ENCODE assay signal across 8 mouse cellular contexts in the genomic region with DNA sequence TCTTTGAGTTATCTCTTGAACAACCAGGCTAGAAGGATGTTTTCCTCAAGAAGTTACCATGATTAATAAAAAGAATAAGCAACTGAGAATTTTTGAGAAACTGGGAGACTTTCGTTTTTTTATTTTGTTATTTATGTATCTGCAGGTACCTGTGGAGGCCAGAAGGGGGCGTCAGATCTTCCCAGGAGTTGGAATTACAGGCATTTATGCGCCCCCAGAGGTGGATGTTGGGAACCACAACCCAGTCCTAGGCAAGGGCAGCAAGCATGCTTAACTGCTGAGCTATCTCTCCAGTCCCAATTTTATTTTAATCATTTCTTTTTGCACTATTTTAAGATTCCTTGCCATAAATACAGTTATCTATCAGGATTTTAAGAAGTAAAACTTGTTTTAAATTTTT.
DNase-seq lines count a peak whose midpoint lies in the region; ATAC-seq lines count a peak whose summit lies in the region.

No protein-coding gene starts in this region.

- no peak overlapping the region for H3K4me2 ChIP-seq in intestine, embryonic 15.5 days (replicated peaks)

- no peaks in the 10 kb centered on the region for H3K36me3 ChIP-seq in intestine, embryonic 15.5 days

- peak; percentile 10 to 45 for DNase-seq in heart, postnatal 10 days
- DNase-seq in heart, adult 8-10 months (ENCODE audit: low spot score), result no peak
- peak; percentile 23 for DNase-seq in right cerebral cortex, postnatal 14 days
- no peak for DNase-seq in right cerebral cortex, postnatal 25 days
- peak; percentile 57 for DNase-seq in embryo, embryonic 11 days
- DNase-seq in lung, postnatal 10 days, result peak; percentile 65
- DNase-seq in layer of hippocampus, postnatal 36 days, result no peak

- H3K4me1 ChIP-seq in intestine, embryonic 15.5 days (replicated peaks), result no peaks in the 10 kb centered on the region

- no peak overlapping the region for H3K4me3 ChIP-seq in intestine, embryonic 15.5 days (replicated peaks)

- intact Hi-C loops in heart, postnatal 10 days (cut with DNase I), result loop anchor here (1.0 kb wide), 1 partner anchor 58 kb away; no protein-coding TSS in a partner anchor

- no peak overlapping the region for H3K27ac ChIP-seq in intestine, embryonic 15.5 days

- H3K27me3 ChIP-seq in intestine, embryonic 15.5 days (replicated peaks), result no peaks in the 10 kb centered on the region

- H3K9ac ChIP-seq in intestine, embryonic 15.5 days, result no peak overlapping the region

- no peak for ATAC-seq in intestine, embryonic 15.5 days

- no peaks in the 10 kb centered on the region for H3K9me3 ChIP-seq in intestine, embryonic 15.5 days

- 24% methylated on average over 3 of the region's 3 CpGs for WGBS in intestine, embryonic 15.5 days

Comparison
In these comparisons a context has a peak if more than half of its experiments do, and no peak if none do; other contexts are left out.
1. DNase-seq: peak in heart, postnatal 10 days (2 of 2), right cerebral cortex, postnatal 14 days (single experiment), embryo, embryonic 11 days (single experiment) and lung, postnatal 10 days (single experiment); none in heart, adult 8-10 months (single experiment), right cerebral cortex, postnatal 25 days (single experiment) and layer of hippocampus, postnatal 36 days (0 of 2).